Mouse (Mus musculus): ENCODE data around the gene Foxl1. TPM values are rescaled to one million over a fixed set of nuclear protein-coding genes. Genes with fewer than 3 reads are reported as not detected.

Gene Foxl1
- total RNA-seq (2015) (not detected in 2 replicates), total RNA-seq (2017) (not detected in 2 replicates)

- ATAC-seq (ENCODE audit: poor library complexity, severe bottlenecking) = no peak
Observed at GRCm38 (mm10) chr8:121127756-121128375, at the start of gene Foxl1. Foxl1 (plus strand) TSS chr8:121127940.

GRCm38 (mm10) chr8:121078721-121079120 is 49.0 kb upstream of the Foxl1 start:
- no peak for ATAC-seq (ENCODE audit: poor library complexity, severe bottlenecking)

- ATAC-seq (ENCODE audit: poor library complexity, severe bottlenecking) = no peak
Observed at GRCm38 (mm10) chr8:121079201-121079600, 48.5 kb upstream of the Foxl1 start.

GRCm38 (mm10) chr8:121079944-121080343 is 47.8 kb upstream of the Foxl1 start:
- no peak for ATAC-seq (ENCODE audit: poor library complexity, severe bottlenecking)

GRCm38 (mm10) chr8:121080361-121081090 is 47.2 kb upstream of the Foxl1 start:
- no peak for ATAC-seq (ENCODE audit: poor library complexity, severe bottlenecking)

GRCm38 (mm10) chr8:121081398-121081797 is 46.3 kb upstream of the Foxl1 start:
- ATAC-seq (ENCODE audit: poor library complexity, severe bottlenecking) = no peak

- no peak for ATAC-seq (ENCODE audit: poor library complexity, severe bottlenecking)
Observed at GRCm38 (mm10) chr8:121082218-121083092, 45.3 kb upstream of the Foxl1 start.

- ATAC-seq (ENCODE audit: poor library complexity, severe bottlenecking) = no peak
Observed at GRCm38 (mm10) chr8:121083093-121083935, 44.4 kb upstream of the Foxl1 start.

- no peak for ATAC-seq (ENCODE audit: poor library complexity, severe bottlenecking)
Observed at GRCm38 (mm10) chr8:121083936-121084209, 43.9 kb upstream of the Foxl1 start.

GRCm38 (mm10) chr8:121084210-121084951 is 43.4 kb upstream of the Foxl1 start, which contains the start of gene Foxf1:
Foxf1 (plus strand) TSS chr8:121084386.
- no peak for ATAC-seq (ENCODE audit: poor library complexity, severe bottlenecking)

- no peak for ATAC-seq (ENCODE audit: poor library complexity, severe bottlenecking)
Observed at GRCm38 (mm10) chr8:121085011-121085410, 42.7 kb upstream of the Foxl1 start.

GRCm38 (mm10) chr8:121085561-121085960 is 42.2 kb upstream of the Foxl1 start:
- ATAC-seq (ENCODE audit: poor library complexity, severe bottlenecking) = no peak

GRCm38 (mm10) chr8:121086004-121086900 is 41.5 kb upstream of the Foxl1 start:
- no peak for ATAC-seq (ENCODE audit: poor library complexity, severe bottlenecking)

GRCm38 (mm10) chr8:121088281-121088680 is 39.5 kb upstream of the Foxl1 start:
- ATAC-seq (ENCODE audit: poor library complexity, severe bottlenecking) = no peak

GRCm38 (mm10) chr8:121088871-121089630 is 38.7 kb upstream of the Foxl1 start:
- ATAC-seq (ENCODE audit: poor library complexity, severe bottlenecking) = no peak

- ATAC-seq (ENCODE audit: poor library complexity, severe bottlenecking) = no peak
Observed at GRCm38 (mm10) chr8:121089631-121090380, 37.9 kb upstream of the Foxl1 start.

GRCm38 (mm10) chr8:121090716-121091115 is 37.0 kb upstream of the Foxl1 start:
- ATAC-seq (ENCODE audit: poor library complexity, severe bottlenecking) = no peak

GRCm38 (mm10) chr8:121092141-121092540 is 35.6 kb upstream of the Foxl1 start:
- ATAC-seq (ENCODE audit: poor library complexity, severe bottlenecking) = no peak

Data from megakaryocyte, adult 5-6 weeks (primary cell).